Mouse (Mus musculus) urinary bladder, postnatal 4 days (tissue): ENCODE measurements around the gene Plcb3.

Source experiments
- DNase-seq, 2 experiments: peaks; one replicate each; pipeline ENCODE4 v3.0.0; 2021 to 2022; ENCODE audit warnings: low spot score in 2 of 2

Plcb3 gene

DNA sequence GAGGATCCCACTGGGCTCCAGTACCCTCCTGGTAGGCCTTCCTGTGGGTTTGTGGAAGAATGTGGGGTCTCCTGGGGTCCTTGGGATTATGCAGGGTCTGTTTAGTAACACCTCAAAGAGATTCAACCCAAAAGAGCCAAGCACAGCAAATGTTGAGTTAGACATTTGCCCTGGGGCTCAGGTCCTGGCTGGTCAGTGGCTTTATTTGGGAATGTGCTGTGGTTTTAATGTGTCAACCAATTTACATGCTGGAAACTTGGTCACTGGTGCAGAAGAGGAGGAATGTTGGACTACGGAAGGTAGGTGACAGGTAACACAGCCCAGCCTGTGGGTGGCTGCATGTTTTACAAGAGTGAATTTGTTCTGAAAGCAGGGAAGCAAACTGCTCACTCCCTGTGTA, 73.2 kb downstream of the Plcb3 start:
- DNase-seq = no peak
